In the genomic region with DNA sequence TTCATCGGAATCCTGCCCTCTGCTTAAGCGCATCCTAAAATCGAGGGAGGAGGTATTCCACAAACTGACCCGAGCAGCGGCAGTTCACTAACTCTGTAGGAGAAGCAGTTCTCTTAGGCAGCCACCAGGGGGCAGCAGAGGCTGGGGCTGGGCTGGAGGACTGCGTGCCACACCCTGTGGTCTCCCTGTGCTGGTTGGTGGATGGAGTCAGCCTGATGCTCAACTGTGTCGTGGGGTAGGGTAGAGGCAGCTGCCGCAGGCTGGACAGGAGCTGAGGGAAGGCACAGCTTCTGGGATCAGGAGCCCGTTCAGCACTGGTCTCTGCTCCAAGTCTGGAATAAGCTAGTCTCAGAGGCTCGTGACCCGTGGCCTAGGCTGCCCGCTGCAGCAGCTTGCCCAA, we compare ENCODE assay signal across 8 mouse cellular contexts. TPM values are rescaled to one million over a fixed set of nuclear protein-coding genes. Genes with fewer than 3 reads are reported as not detected.
A peak's percentile ranks its signal among the peaks of the same experiment; 100 is the strongest.
DNase-seq lines count a peak whose midpoint lies in the region; ATAC-seq and TF ChIP-seq lines count a peak whose summit lies in the region.

No protein-coding gene starts in this region.

- peak; percentile 87 for DNase-seq in 3134 (ENCODE audit: extremely low read depth, insufficient read length, low spot score)
- peak; percentile 92 for DNase-seq in adrenal gland, postnatal 25 days
- peak; percentile 89 to 93 for DNase-seq in heart, adult 2 months
- peak; percentile 67 to 69 for DNase-seq in kidney, adult 8-10 months
- DNase-seq in midbrain, postnatal 0 days (ENCODE audit: low spot score), result peak; percentile 82
- DNase-seq in spleen, postnatal 36 days (ENCODE audit: low spot score in 2 of 2), result peak; percentile 67 to 70

- 0 out of 2 replicates have a peak, but pooled peaks have one; percentile 21 for TF ChIP-seq POLR2A in heart, adult 2 months (IDR thresholded peaks at IDR 0.05; ENCODE audit: insufficient read depth, low read depth, low read length)

- peak overlapping the region; percentile 5; the same call in 1 of the 2 replicates for H3K4me3 ChIP-seq in embryonic facial prominence, embryonic 12.5 days
- H3K4me3 ChIP-seq in heart, adult 2 months, result peak overlapping the region; percentile 29; the same call in 1 of the 2 replicates
- peak overlapping the region; percentile 11; the same call in 1 of the 2 replicates for H3K4me3 ChIP-seq in limb, embryonic 15.5 days
- H3K4me3 ChIP-seq in midbrain, postnatal 0 days (ENCODE audit: low read depth, low read length), result no peak overlapping the region

- H3K9me3 ChIP-seq in embryonic facial prominence, embryonic 12.5 days, result no peaks in the 10 kb centered on the region
- H3K9me3 ChIP-seq in limb, embryonic 15.5 days, result no peaks in the 10 kb centered on the region
- H3K9me3 ChIP-seq in midbrain, postnatal 0 days (ENCODE audit: low read length), result no peaks in the 10 kb centered on the region

- intact Hi-C loops in heart, adult 2 months (cut with DNase I), result loop anchor here (1.0 to 2.0 kb wide), 2 partner anchors 68 to 90 kb away; no protein-coding TSS in a partner anchor

- H3K9ac ChIP-seq in embryonic facial prominence, embryonic 12.5 days, result no peak overlapping the region
- peak overlapping the region; percentile 59 for H3K9ac ChIP-seq in heart, adult 2 months (ENCODE audit: low read depth, low read length)
- no peak overlapping the region for H3K9ac ChIP-seq in limb, embryonic 15.5 days
- no peak overlapping the region for H3K9ac ChIP-seq in midbrain, postnatal 0 days (replicated peaks; ENCODE audit: low read length, poor library complexity, severe bottlenecking)

- peaks cover 12% of the 10 kb centered on the region; the same call in 1 of the 2 replicates for H3K4me1 ChIP-seq in embryonic facial prominence, embryonic 12.5 days
- peaks cover 13% of the 10 kb centered on the region for H3K4me1 ChIP-seq in heart, adult 2 months (ENCODE audit: control insufficient read depth, insufficient read depth, low read length)
- peaks cover 37% of the 10 kb centered on the region for H3K4me1 ChIP-seq in limb, embryonic 15.5 days
- 0 out of 2 replicates have a peak, but pooled peaks cover 3% of the 10 kb centered on the region for H3K4me1 ChIP-seq in midbrain, postnatal 0 days (ENCODE audit: insufficient read depth, low read length)

- peak; percentile 98 for TF ChIP-seq EP300 in heart, adult 2 months (IDR thresholded peaks at IDR 0.05; ENCODE audit: insufficient read depth, low read depth, low read length)

- peak overlapping the region; percentile 42 for H3K4me2 ChIP-seq in embryonic facial prominence, embryonic 12.5 days (replicated peaks)
- peak overlapping the region; percentile 35 for H3K4me2 ChIP-seq in limb, embryonic 15.5 days
- H3K4me2 ChIP-seq in midbrain, postnatal 0 days (ENCODE audit: low read depth, low read length, poor library complexity, severe bottlenecking), result peak overlapping the region; percentile 34

- no peak overlapping the region for H3K27ac ChIP-seq in embryonic facial prominence, embryonic 12.5 days
- H3K27ac ChIP-seq in heart, adult 2 months, result peak overlapping the region; percentile 53
- no peak overlapping the region; the same call in 1 of the 2 replicates for H3K27ac ChIP-seq in limb, embryonic 15.5 days
- no peak overlapping the region for H3K27ac ChIP-seq in midbrain, postnatal 0 days (ENCODE audit: low read depth, low read length)

- WGBS in embryonic facial prominence, embryonic 12.5 days, result 18% methylated on average over 12 of the region's 12 CpGs
- 21% methylated on average over 12 of the region's 12 CpGs for WGBS in heart, adult 2 months
- 21% methylated on average over 12 of the region's 12 CpGs for WGBS in limb, embryonic 15.5 days
- 20% methylated on average over 12 of the region's 12 CpGs for WGBS in midbrain, postnatal 0 days

- peaks cover 3% of the 10 kb centered on the region; the same call in 1 of the 2 replicates for H3K27me3 ChIP-seq in embryonic facial prominence, embryonic 12.5 days
- no peaks in the 10 kb centered on the region for H3K27me3 ChIP-seq in heart, adult 2 months (ENCODE audit: control insufficient read depth, insufficient read depth, low read length)
- H3K27me3 ChIP-seq in limb, embryonic 15.5 days, result no peaks in the 10 kb centered on the region
- no peaks in the 10 kb centered on the region for H3K27me3 ChIP-seq in midbrain, postnatal 0 days (ENCODE audit: insufficient read depth, low read length)

- no peaks in the 10 kb centered on the region for H3K36me3 ChIP-seq in embryonic facial prominence, embryonic 12.5 days
- H3K36me3 ChIP-seq in heart, adult 2 months (ENCODE audit: control insufficient read depth, insufficient read depth, low read length), result no peaks in the 10 kb centered on the region
- no peaks in the 10 kb centered on the region for H3K36me3 ChIP-seq in limb, embryonic 15.5 days
- no peaks in the 10 kb centered on the region for H3K36me3 ChIP-seq in midbrain, postnatal 0 days (ENCODE audit: insufficient read depth, low read length)

- TF ChIP-seq CTCF in heart, adult 2 months (IDR thresholded peaks at IDR 0.05), result no peak
- peak; percentile 100 for TF ChIP-seq CTCF in midbrain, postnatal 0 days (IDR thresholded peaks at IDR 0.05)

- no peaks in the 10 kb centered on the region for H3K79me2 ChIP-seq in heart, adult 2 months (replicated peaks; ENCODE audit: control insufficient read depth, insufficient read depth, low read length)

- peak; percentile 70; the same call in 1 of the 2 replicates for ATAC-seq in embryonic facial prominence, embryonic 12.5 days (ENCODE audit: insufficient number of reproducible peaks, insufficient read depth, low FRiP score, low TSS enrichment)
- ATAC-seq in limb, embryonic 15.5 days (ENCODE audit: insufficient number of reproducible peaks, low FRiP score, low TSS enrichment, low read depth), result peak; percentile 74
- peak; percentile 86 for ATAC-seq in midbrain, postnatal 0 days (ENCODE audit: low FRiP score)

RNA-seq across cellular contexts. Expression of a gene that starts 27.7 kb away (rescaled TPM):
- 18.7 and 19.3 TPM in 2 replicates for total RNA-seq in adrenal gland, postnatal 25 days (2021)
- polyA plus RNA-seq in embryonic facial prominence, embryonic 12.5 days (2016; fragmentation: Nextera tagmentation; extraction: Ambion mirVana), result 3.4 and 3.5 TPM in 2 replicates
- total RNA-seq in heart, adult 2 months (2021), result 1 to 10 TPM; 5.5 to 7.7 TPM
- 7.0 and 8.7 TPM in 2 replicates for polyA plus RNA-seq in heart, adult 2 months (2012; rRNA removed)
- 6.2 and 6.5 TPM in 2 replicates for polyA plus RNA-seq in limb, embryonic 15.5 days (2015; fragmentation: Nextera tagmentation; extraction: Ambion mirVana)
- total RNA-seq in midbrain, postnatal 0 days (2014; rRNA removed), result 3.1 and 3.2 TPM in 2 replicates
- 0.27 and 0.30 TPM in 2 replicates for polyA plus RNA-seq in midbrain, postnatal 0 days (2015; fragmentation: Nextera tagmentation; extraction: Ambion mirVana)

RNA-seq across cellular contexts. Expression of a gene that starts 34.0 kb away (rescaled TPM):
- 32.6 and 44.2 TPM in 2 replicates for total RNA-seq in adrenal gland, postnatal 25 days (2021)
- 17.0 and 19.2 TPM in 2 replicates for polyA plus RNA-seq in embryonic facial prominence, embryonic 12.5 days (2016; fragmentation: Nextera tagmentation; extraction: Ambion mirVana)
- total RNA-seq in heart, adult 2 months (2021), result 10 to 100 TPM; 37.7 to 40.1 TPM
- polyA plus RNA-seq in heart, adult 2 months (2012; rRNA removed), result 22.4 and 39.6 TPM in 2 replicates
- polyA plus RNA-seq in limb, embryonic 15.5 days (2015; fragmentation: Nextera tagmentation; extraction: Ambion mirVana), result 16.3 and 19.7 TPM in 2 replicates
- 0.76 and 1.3 TPM in 2 replicates for total RNA-seq in midbrain, postnatal 0 days (2014; rRNA removed)
- polyA plus RNA-seq in midbrain, postnatal 0 days (2015; fragmentation: Nextera tagmentation; extraction: Ambion mirVana), result 1.1 and 1.3 TPM in 2 replicates

RNA-seq across cellular contexts. Expression of a gene that starts 59.5 kb away (rescaled TPM):
- 1.4 and 1.7 TPM in 2 replicates for total RNA-seq in adrenal gland, postnatal 25 days (2021)
- polyA plus RNA-seq in embryonic facial prominence, embryonic 12.5 days (2016; fragmentation: Nextera tagmentation; extraction: Ambion mirVana), result 7.6 and 8.6 TPM in 2 replicates
- total RNA-seq in heart, adult 2 months (2021), result under 1 TPM; 0.42 to 0.52 TPM
- 0.88 and 1.1 TPM in 2 replicates for polyA plus RNA-seq in heart, adult 2 months (2012; rRNA removed)
- polyA plus RNA-seq in limb, embryonic 15.5 days (2015; fragmentation: Nextera tagmentation; extraction: Ambion mirVana), result 6.0 and 6.4 TPM in 2 replicates
- 4.6 and 6.0 TPM in 2 replicates for total RNA-seq in midbrain, postnatal 0 days (2014; rRNA removed)
- polyA plus RNA-seq in midbrain, postnatal 0 days (2015; fragmentation: Nextera tagmentation; extraction: Ambion mirVana), result 5.2 and 5.3 TPM in 2 replicates
